Mouse (Mus musculus) MEL (cell line): ENCODE measurements around the gene Abca3. TPM values are rescaled to one million over a fixed set of nuclear protein-coding genes. Genes with fewer than 3 reads are reported as not detected.

Source experiments
- DNase-seq: peaks from one replicate; pipeline ENCODE4 v3.0.0; 2011; ENCODE audit warnings: low read depth, low spot score
- H3K27ac ChIP-seq: 2 replicates; pipeline ENCODE4 v1.5.1; 2012; ENCODE audit warnings: low read depth, mild to moderate bottlenecking, control low read depth, low read length, moderate library complexity; ENCODE audit not compliant: control insufficient read depth
- H3K27me3 ChIP-seq, 2 experiments: fragments of 150-350 bp in 1 of 2; sonication (generic) in 1 of 2; 2 replicates each; pipeline ENCODE4 v1.6.1; 2012; ENCODE audit warnings: low read length in 2 of 2, mild to moderate bottlenecking in 2 of 2, improper control_type of control experiment in 1 of 2, moderate library complexity in 1 of 2; ENCODE audit not compliant: insufficient read depth in 2 of 2, control insufficient read depth in 1 of 2
- H3K36me3 ChIP-seq, 2 experiments: 2 replicates each; pipeline ENCODE4 v1.6.1; 2012 to 2014; ENCODE audit warnings: low read length in 2 of 2, improper control_type of control experiment in 1 of 2, inconsistent platforms in 1 of 2, mild to moderate bottlenecking in 1 of 2; ENCODE audit not compliant: insufficient read depth in 2 of 2, control insufficient read depth in 1 of 2
- H3K4me1 ChIP-seq, 2 experiments: fragments of 150-350 bp in 1 of 2; sonication (generic) in 1 of 2; 2 replicates each; pipeline ENCODE4 v1.6.1; 2012; ENCODE audit warnings: low read length in 2 of 2, improper control_type of control experiment in 1 of 2, mild to moderate bottlenecking in 1 of 2; ENCODE audit not compliant: insufficient read depth in 2 of 2, control insufficient read depth in 1 of 2
- H3K4me3 ChIP-seq, 2 experiments: fragments of 150-350 bp in 1 of 2; sonication (generic) in 1 of 2; 2 replicates each; pipeline ENCODE4 v1.5.1; 2012; ENCODE audit warnings: low read depth in 2 of 2, low read length in 2 of 2, mild to moderate bottlenecking in 2 of 2, moderate library complexity in 2 of 2, control low read depth in 1 of 2, improper control_type of control experiment in 1 of 2; ENCODE audit not compliant: control insufficient read depth in 1 of 2, insufficient read depth in 1 of 2
- H3K79me2 ChIP-seq: 2 replicates; pipeline ENCODE4 v1.6.1; 2012; ENCODE audit warnings: mild to moderate bottlenecking, low read length, moderate library complexity; ENCODE audit not compliant: control insufficient read depth, poor library complexity, insufficient read depth
- H3K9ac ChIP-seq: 2 replicates; pipeline ENCODE4 v1.6.1; 2012; ENCODE audit warnings: low read depth, mild to moderate bottlenecking, control low read depth, low read length, moderate library complexity; ENCODE audit not compliant: control insufficient read depth, poor library complexity, severe bottlenecking
- H3K9me3 ChIP-seq: fragments of 150-350 bp; sonication (generic); replicated peaks from 2 replicates; pipeline ENCODE4 v1.6.1; 2012; ENCODE audit warnings: mild to moderate bottlenecking, low read length, improper control_type of control experiment, moderate library complexity; ENCODE audit not compliant: insufficient read depth
- BHLHE40 ChIP-seq: IDR thresholded peaks from 2 replicates; pipeline ENCODE4 v1.6.1; 2012; ENCODE audit warnings: low read depth, mild to moderate bottlenecking, inconsistent platforms, low read length, improper control_type of control experiment, borderline replicate concordance
- CHD2 ChIP-seq: IDR thresholded peaks from 2 replicates; pipeline ENCODE4 v1.6.1; 2011; ENCODE audit warnings: low read length, improper control_type of control experiment
- CTCF ChIP-seq, 3 experiments: IDR thresholded peaks in 2 of 3; conservative IDR thresholded peaks in 1 of 3; 2 replicates each; pipeline ENCODE4 v1.5.1; 2011 to 2012; ENCODE audit warnings: low read length in 3 of 3, low read depth in 2 of 3, mild to moderate bottlenecking in 2 of 3, improper control_type of control experiment in 1 of 3, inconsistent platforms in 1 of 3, mixed read lengths in 1 of 3, moderate library complexity in 1 of 3; ENCODE audit not compliant: control insufficient read depth in 1 of 3, insufficient read depth in 1 of 3, poor library complexity in 1 of 3, severe bottlenecking in 1 of 3
- E2F4 ChIP-seq: IDR thresholded peaks from 2 replicates; pipeline ENCODE4 v1.6.1; 2011; ENCODE audit warnings: low read depth, low read length, improper control_type of control experiment, borderline replicate concordance
- ELF1 ChIP-seq: IDR thresholded peaks from 2 replicates; pipeline ENCODE4 v1.6.1; 2014; ENCODE audit warnings: low read depth, mild to moderate bottlenecking, inconsistent platforms, low read length, improper control_type of control experiment, moderate library complexity
- EP300 ChIP-seq, 2 experiments: IDR thresholded peaks; 2 replicates each; pipeline ENCODE4 v1.6.1; 2011; ENCODE audit warnings: improper control_type of control experiment in 2 of 2, low read length in 2 of 2, low read depth in 1 of 2, mild to moderate bottlenecking in 1 of 2
- ETS1 ChIP-seq: IDR thresholded peaks from 2 replicates; pipeline ENCODE4 v1.6.1; 2012; ENCODE audit warnings: low read depth, mild to moderate bottlenecking, inconsistent platforms, low read length, improper control_type of control experiment, moderate library complexity
- GABPA ChIP-seq: IDR thresholded peaks from 2 replicates; pipeline ENCODE4 v1.6.1; 2012; ENCODE audit warnings: low read depth, mild to moderate bottlenecking, inconsistent platforms, low read length, improper control_type of control experiment, moderate library complexity
- GATA1 ChIP-seq: IDR thresholded peaks from 2 replicates; pipeline ENCODE4 v1.6.1; 2011; ENCODE audit warnings: low read depth, low read length, improper control_type of control experiment
- HCFC1 ChIP-seq: IDR thresholded peaks from 2 replicates; pipeline ENCODE4 v1.6.1; 2012; ENCODE audit warnings: low read depth, mild to moderate bottlenecking, inconsistent platforms, low read length, improper control_type of control experiment, moderate library complexity
- JUND ChIP-seq: IDR thresholded peaks from 2 replicates; pipeline ENCODE4 v1.6.1; 2011; ENCODE audit warnings: low read depth, mild to moderate bottlenecking, improper control_type of control experiment, low read length
- KAT2A ChIP-seq: conservative IDR thresholded peaks from 2 replicates; pipeline ENCODE4 v1.6.1; 2012; ENCODE audit warnings: low read depth, low read length, improper control_type of control experiment, inconsistent platforms
- MAFK ChIP-seq: IDR thresholded peaks from 2 replicates; pipeline ENCODE4 v1.6.1; 2011; ENCODE audit warnings: low read depth, mild to moderate bottlenecking, low read length, improper control_type of control experiment, borderline replicate concordance
- MAX ChIP-seq: IDR thresholded peaks from 2 replicates; pipeline ENCODE4 v1.6.1; 2011; ENCODE audit warnings: low read length, improper control_type of control experiment
- MAZ ChIP-seq: IDR thresholded peaks from 2 replicates; pipeline ENCODE4 v1.6.1; 2012; ENCODE audit warnings: low read depth, mild to moderate bottlenecking, inconsistent platforms, low read length, improper control_type of control experiment
- MEF2A ChIP-seq: IDR thresholded peaks from 2 replicates; pipeline ENCODE4 v1.6.1; 2014; ENCODE audit warnings: low read depth, mild to moderate bottlenecking, inconsistent platforms, low read length, improper control_type of control experiment; ENCODE audit not compliant: poor library complexity, insufficient replicate concordance, severe bottlenecking; ENCODE audit errors: extremely low read depth
- MXI1 ChIP-seq: IDR thresholded peaks from 2 replicates; pipeline ENCODE4 v1.6.1; 2011; ENCODE audit warnings: mild to moderate bottlenecking, low read depth, low read length, improper control_type of control experiment
- MYB ChIP-seq: IDR thresholded peaks from 2 replicates; pipeline ENCODE4 v1.6.1; 2011; ENCODE audit warnings: mild to moderate bottlenecking, low read depth, low read length, improper control_type of control experiment
- MYC ChIP-seq: IDR thresholded peaks from 2 replicates; pipeline ENCODE4 v1.6.1; 2011; ENCODE audit warnings: low read depth, mild to moderate bottlenecking, low read length, improper control_type of control experiment, moderate library complexity
- NELFE ChIP-seq: IDR thresholded peaks from 2 replicates; pipeline ENCODE4 v1.6.1; 2011; ENCODE audit warnings: low read depth, low read length, improper control_type of control experiment
- NRF1 ChIP-seq: IDR thresholded peaks from 2 replicates; pipeline ENCODE4 v1.6.1; 2014; ENCODE audit warnings: low read depth, mild to moderate bottlenecking, inconsistent platforms, low read length, improper control_type of control experiment, moderate library complexity; ENCODE audit not compliant: poor library complexity, insufficient read depth, severe bottlenecking
- POLR2A ChIP-seq, 2 experiments: IDR thresholded peaks; 2 replicates each; pipeline ENCODE4 v1.6.1; 2011 to 2012; ENCODE audit warnings: low read length in 2 of 2, mild to moderate bottlenecking in 2 of 2, control low read depth in 1 of 2, improper control_type of control experiment in 1 of 2, low read depth in 1 of 2, moderate library complexity in 1 of 2; ENCODE audit not compliant: control insufficient read depth in 1 of 2, insufficient read depth in 1 of 2, poor library complexity in 1 of 2
- POLR2AphosphoS2 ChIP-seq: IDR thresholded peaks from 2 replicates; pipeline ENCODE4 v1.6.1; 2011; ENCODE audit warnings: low read length, improper control_type of control experiment
- RAD21 ChIP-seq: IDR thresholded peaks from 2 replicates; pipeline ENCODE4 v1.6.1; 2011; ENCODE audit warnings: mild to moderate bottlenecking, low read depth, low read length, improper control_type of control experiment
- RCOR1 ChIP-seq: IDR thresholded peaks from 2 replicates; pipeline ENCODE4 v1.6.1; 2012; ENCODE audit warnings: low read depth, mild to moderate bottlenecking, inconsistent platforms, low read length, improper control_type of control experiment
- SIN3A ChIP-seq: IDR thresholded peaks from 2 replicates; pipeline ENCODE4 v1.6.1; 2012; ENCODE audit warnings: low read length, improper control_type of control experiment, inconsistent platforms
- SMC3 ChIP-seq: IDR thresholded peaks from 2 replicates; pipeline ENCODE4 v1.6.1; 2011; ENCODE audit warnings: low read depth, low read length, improper control_type of control experiment
- TAL1 ChIP-seq: IDR thresholded peaks from 2 replicates; pipeline ENCODE4 v1.6.1; 2012; ENCODE audit warnings: mild to moderate bottlenecking, inconsistent platforms, low read length, moderate library complexity, mixed read lengths
- TBP ChIP-seq: IDR thresholded peaks from 2 replicates; pipeline ENCODE4 v1.8.0; 2011; ENCODE audit warnings: low read depth, low read length, improper control_type of control experiment
- TCF12 ChIP-seq: IDR thresholded peaks from 2 replicates; pipeline ENCODE4 v1.6.1; 2014; ENCODE audit warnings: low read depth, mild to moderate bottlenecking, inconsistent platforms, low read length, improper control_type of control experiment, moderate library complexity
- UBTF ChIP-seq: IDR thresholded peaks from 2 replicates; pipeline ENCODE4 v1.6.1; 2012; ENCODE audit warnings: low read depth, mild to moderate bottlenecking, inconsistent platforms, low read length, improper control_type of control experiment, moderate library complexity, borderline replicate concordance; ENCODE audit not compliant: insufficient read depth
- USF1 ChIP-seq: IDR thresholded peaks from 2 replicates; pipeline ENCODE4 v1.6.1; 2014; ENCODE audit warnings: low read depth, mild to moderate bottlenecking, inconsistent platforms, low read length, improper control_type of control experiment, moderate library complexity
- USF2 ChIP-seq, 2 experiments: IDR thresholded peaks; 2 replicates each; pipeline ENCODE4 v1.6.1; 2011 to 2012; ENCODE audit warnings: improper control_type of control experiment in 2 of 2, low read length in 2 of 2, borderline replicate concordance in 1 of 2, inconsistent platforms in 1 of 2, low read depth in 1 of 2, mild to moderate bottlenecking in 1 of 2; ENCODE audit not compliant: insufficient read depth in 1 of 2
- ZC3H11A ChIP-seq: IDR thresholded peaks from 2 replicates; pipeline ENCODE4 v1.6.1; 2012; ENCODE audit warnings: low read depth, mild to moderate bottlenecking, inconsistent platforms, low read length, improper control_type of control experiment
- ZKSCAN1 ChIP-seq: IDR thresholded peaks from 2 replicates; pipeline ENCODE4 v1.6.1; 2012; ENCODE audit warnings: low read depth, mild to moderate bottlenecking, inconsistent platforms, low read length, improper control_type of control experiment, moderate library complexity
- ZMIZ1 ChIP-seq: IDR thresholded peaks from 2 replicates; pipeline ENCODE4 v1.6.1; 2012; ENCODE audit warnings: low read depth, mild to moderate bottlenecking, inconsistent platforms, low read length, improper control_type of control experiment, moderate library complexity
- ZNF384 ChIP-seq: IDR thresholded peaks from 2 replicates; pipeline ENCODE4 v1.6.1; 2012; ENCODE audit warnings: low read depth, mild to moderate bottlenecking, inconsistent platforms, low read length, improper control_type of control experiment
- polyA plus RNA-seq, 2 experiments: library from polyadenylated mRNA; stranded (reverse) in 1 of 2; unstranded in 1 of 2; fragments of >175 nt in 1 of 2; fragments of >200 nt in 1 of 2; gene quantifications; 2 replicates each; pipeline versions ENCODE4 v1.2.1 to v1.2.4; 2012; ENCODE audit warnings: low replicate concordance in 2 of 2, low read depth in 1 of 2; ENCODE audit not compliant: insufficient read length in 2 of 2, insufficient read depth in 1 of 2, missing spikeins in 1 of 2
- total RNA-seq: library from RNA; depleted of rRNA; stranded (reverse); fragments of 300-350 nt; gene quantifications from 2 replicates; pipeline ENCODE4 v1.2.3, GENCODE M21; 2012

The Abca3 gene
- total and polyA plus RNA-seq, 3 experiments = 32.4 to 37.1 (median 36.6) TPM

DNA sequence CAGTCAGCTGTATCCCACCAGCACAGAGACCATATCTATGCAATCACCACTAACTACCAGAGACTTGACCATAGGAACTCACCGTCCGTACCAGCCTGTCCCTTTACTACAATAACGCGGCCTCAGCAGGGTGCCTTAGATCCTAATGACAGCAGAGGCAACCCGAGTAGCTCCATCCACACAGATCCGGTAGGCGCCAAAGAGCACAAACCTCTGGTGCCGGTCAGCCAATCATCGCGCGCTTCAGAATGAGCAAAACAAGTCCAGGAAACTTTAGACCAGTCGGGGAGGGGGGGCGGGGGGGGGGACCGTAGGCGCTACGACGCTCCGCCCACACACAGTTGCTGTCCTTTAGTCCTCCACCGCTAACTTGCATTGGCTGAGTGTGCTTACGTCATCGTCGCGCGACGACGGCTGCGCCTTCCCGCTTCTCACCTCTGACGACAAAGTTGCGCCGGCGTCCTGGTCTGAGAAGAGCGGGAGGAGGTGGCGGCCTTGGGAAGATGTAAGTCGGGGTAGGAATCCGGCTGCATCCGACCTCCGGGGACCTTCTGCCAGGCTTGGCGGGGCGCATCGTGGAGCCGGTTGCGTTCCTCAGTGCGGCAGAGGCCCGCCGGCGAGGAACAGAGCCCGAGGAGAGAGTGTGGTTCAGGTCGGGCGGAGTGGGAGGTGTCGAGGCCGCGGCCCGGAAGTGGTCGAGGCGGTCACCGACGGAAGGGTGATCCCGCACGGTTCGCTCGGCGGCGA, 62.7 kb downstream of the Abca3 start, which contains the start of gene Rnps1:
TSS of gene Rnps1 (plus strand) at position 336 of the 747 bp plus-strand sequence.
- H3K36me3 ChIP-seq = peaks cover 19 to 36% of the 10 kb centered on the region in 2 experiments
- H3K9me3 ChIP-seq = no peaks in the 10 kb centered on the region
- peak; percentile 100 for DNase-seq
- H3K4me1 ChIP-seq = peaks cover 3 to 25% of the 10 kb centered on the region in 2 experiments
- peak within 1 kb of the TSS; percentile 91 for H3K9ac ChIP-seq
- H3K4me3 ChIP-seq = peak within 1 kb of the TSS; percentile 74 to 81
- no peaks in the 10 kb centered on the region for H3K27me3 ChIP-seq
- peaks cover 44% of the 10 kb centered on the region for H3K79me2 ChIP-seq
- H3K27ac ChIP-seq = peak within 1 kb of the TSS; percentile 89
- TF ChIP-seq CTCF (IDR thresholded peaks at IDR 0.05 in 2 of 3, conservative IDR thresholded peaks at IDR 0.05 in 1 of 3; ENCODE audit: control insufficient read depth in 1 of 3, insufficient read depth in 1 of 3, low read depth in 2 of 3, low read length in 3 of 3, poor library complexity in 1 of 3, severe bottlenecking in 1 of 3) (no peak), RCOR1 (no peak), TAL1 (no peak), POLR2A (IDR thresholded peaks at IDR 0.05; ENCODE audit: control insufficient read depth in 1 of 2, insufficient read depth in 1 of 2, low read depth in 1 of 2, low read length in 2 of 2, poor library complexity in 1 of 2) (peak; percentile 61 to 84), GATA1 (no peak), MYB (no peak), BHLHE40 (no peak), KAT2A (peak; percentile 83), POLR2AphosphoS2 (peak; percentile 69), TBP (no peak), ZC3H11A (no peak), HCFC1 (peak; percentile 86), MAX (peak; percentile 81), SMC3 (no peak), NELFE (peak; percentile 87), TCF12 (0 out of 2 replicates have a peak, but pooled peaks have one; percentile 18), USF1 (no peak), MYC (peak; percentile 93), MXI1 (peak; percentile 60), ZMIZ1 (no peak), MAZ (no peak), GABPA (no peak), USF2 (IDR thresholded peaks at IDR 0.05; ENCODE audit: borderline replicate concordance in 1 of 2, insufficient read depth in 1 of 2, low read depth in 1 of 2, low read length in 2 of 2) (no peak), E2F4 (peak; percentile 89), EP300 (IDR thresholded peaks at IDR 0.05; ENCODE audit: low read depth in 1 of 2, low read length in 2 of 2) (no peak), RAD21 (no peak), JUND (no peak), UBTF (no peak), MEF2A (no peak), ZNF384 (no peak), ZKSCAN1 (no peak), MAFK (no peak), ETS1 (no peak), CHD2 (no peak), NRF1 (peak; percentile 54; the same call in 1 of the 2 replicates), ELF1 (peak; percentile 52), SIN3A (peak; percentile 75)
